Comparison of ENCODE assay signal across 22 mouse cellular contexts in the genomic region with DNA sequence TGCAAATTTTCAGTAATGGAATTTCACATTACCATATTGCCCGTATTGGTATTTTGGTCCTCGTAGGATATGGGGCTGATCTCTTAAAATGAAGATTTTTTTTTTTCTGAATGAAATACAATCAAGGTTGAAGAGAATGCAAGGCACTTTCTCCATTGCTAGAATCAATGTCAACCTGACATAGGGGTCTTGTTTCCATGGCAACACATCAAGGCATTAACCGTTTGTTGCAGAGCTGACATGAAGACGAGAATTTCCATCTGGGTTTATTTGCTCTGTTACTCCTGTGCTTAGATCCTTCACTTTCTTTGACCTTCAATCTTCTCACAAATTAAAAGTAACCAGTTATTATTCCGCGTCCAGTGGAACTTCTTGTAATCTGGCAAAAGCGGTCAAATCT.
DNase-seq lines count a peak whose midpoint lies in the region; ATAC-seq and TF ChIP-seq lines count a peak whose summit lies in the region.
"Had no signal": no experiment of that assay in that cellular context is flagged by ENCODE, and none has a peak within 500 bp of the region (broad histone marks: within the 10 kb centered on the region; RNA-seq: fewer than 3 reads in every experiment).

No protein-coding gene starts in this region.

- H3K4me2 ChIP-seq in midbrain, embryonic 11.5 days, result no peak overlapping the region
- no peak overlapping the region for H3K4me2 ChIP-seq in hindbrain, postnatal 0 days (ENCODE audit: low read depth, low read length)
- H3K4me2 ChIP-seq: limb, embryonic 12.5 days; liver, embryonic 13.5 days; lung, embryonic 15.5 days had no signal

- H3K9ac ChIP-seq in midbrain, embryonic 11.5 days (ENCODE audit: low read length), result no peak overlapping the region
- H3K9ac ChIP-seq in hindbrain, postnatal 0 days (replicated peaks; ENCODE audit: low read length), result no peak overlapping the region
- H3K9ac ChIP-seq: limb, embryonic 12.5 days; liver, embryonic 13.5 days; lung, embryonic 15.5 days had no signal

- no peaks in the 10 kb centered on the region for H3K27me3 ChIP-seq in midbrain, embryonic 11.5 days (ENCODE audit: control insufficient read depth, insufficient read depth, low read length)
- H3K27me3 ChIP-seq in midbrain, embryonic 10.5 days (ENCODE audit: low read depth, poor library complexity, severe bottlenecking), result 0 out of 2 replicates have a peak, but pooled peaks cover 9% of the 10 kb centered on the region
- H3K27me3 ChIP-seq in hindbrain, postnatal 0 days (ENCODE audit: insufficient read depth, low read length), result no peaks in the 10 kb centered on the region
- H3K27me3 ChIP-seq: limb, embryonic 12.5 days; liver, embryonic 13.5 days; lung, embryonic 15.5 days had no signal

- H3K4me3 ChIP-seq in midbrain, embryonic 11.5 days (ENCODE audit: low read depth, low read length), result no peak overlapping the region
- no peak overlapping the region for H3K4me3 ChIP-seq in midbrain, embryonic 10.5 days
- H3K4me3 ChIP-seq in hindbrain, postnatal 0 days (ENCODE audit: low read length), result no peak overlapping the region
- H3K4me3 ChIP-seq: erythroblast, embryonic 14.5 days; layer of hippocampus, adult 2 months; limb, embryonic 12.5 days; liver, embryonic 13.5 days; lung, embryonic 15.5 days had no signal

- H3K9me3 ChIP-seq in midbrain, embryonic 11.5 days (ENCODE audit: control insufficient read depth, low read length), result no peaks in the 10 kb centered on the region
- no peaks in the 10 kb centered on the region for H3K9me3 ChIP-seq in midbrain, embryonic 10.5 days (replicated peaks)
- no peaks in the 10 kb centered on the region for H3K9me3 ChIP-seq in hindbrain, postnatal 0 days (ENCODE audit: low read length)
- H3K9me3 ChIP-seq: limb, embryonic 12.5 days; liver, embryonic 13.5 days; lung, embryonic 15.5 days had no signal

- 48% methylated on average over 7 of the region's 7 CpGs for WGBS in midbrain, embryonic 11.5 days
- WGBS in midbrain, embryonic 10.5 days, result 65% methylated on average over 7 of the region's 7 CpGs
- WGBS in hindbrain, postnatal 0 days, result 59% methylated on average over 7 of the region's 7 CpGs

- DNase-seq in cerebellum, postnatal 10 days, result peak; percentile 16 to 36
- no peak for DNase-seq in cerebellum, adult 11-12 months
- no peak for DNase-seq in midbrain, embryonic 11.5 days (ENCODE audit: low spot score, missing footprints)
- DNase-seq in midbrain, embryonic 10.5 days (ENCODE audit: low spot score), result no peak
- peak; percentile 77 for DNase-seq in hindbrain, postnatal 0 days (ENCODE audit: low spot score)
- peak; percentile 62 for DNase-seq in retina, embryonic 14.5 days (ENCODE audit: low spot score)
- no peak for DNase-seq in gastrocnemius, postnatal 10 days
- no peak for DNase-seq in adrenal gland, adult 18-20 months (ENCODE audit: low spot score in 2 of 2)
- DNase-seq: adrenal gland, adult 8-10 months; cerebellum, adult 2 months; heart, adult 18-20 months; heart, postnatal 4 days; kidney, postnatal 10 days; liver, embryonic 13.5 days had no signal

- H3K36me3 ChIP-seq in midbrain, embryonic 11.5 days (ENCODE audit: control insufficient read depth, insufficient read depth, low read length), result no peaks in the 10 kb centered on the region
- no peaks in the 10 kb centered on the region for H3K36me3 ChIP-seq in midbrain, embryonic 10.5 days
- H3K36me3 ChIP-seq in hindbrain, postnatal 0 days (ENCODE audit: insufficient read depth, low read length), result no peaks in the 10 kb centered on the region
- H3K36me3 ChIP-seq: G1E; limb, embryonic 12.5 days; liver, embryonic 13.5 days; lung, embryonic 15.5 days had no signal

- ATAC-seq in midbrain, embryonic 11.5 days (ENCODE audit: low FRiP score), result peak; percentile 71
- no peak for ATAC-seq in hindbrain, postnatal 0 days
- ATAC-seq: CD4-positive, CD25-positive, alpha-beta regulatory T cell, adult 4 months; intestine, postnatal 0 days had no signal

- TF ChIP-seq CTCF in hindbrain, postnatal 0 days (IDR thresholded peaks at IDR 0.05; ENCODE audit: low read depth), result no peak

- peaks cover 5% of the 10 kb centered on the region; the same call in 1 of the 2 replicates for H3K4me1 ChIP-seq in midbrain, embryonic 11.5 days (ENCODE audit: control insufficient read depth, insufficient read depth, low read length)
- H3K4me1 ChIP-seq in midbrain, embryonic 10.5 days, result peaks cover 37% of the 10 kb centered on the region
- peaks cover 13% of the 10 kb centered on the region; the same call in 1 of the 2 replicates for H3K4me1 ChIP-seq in hindbrain, postnatal 0 days (ENCODE audit: insufficient read depth, low read length)
- H3K4me1 ChIP-seq: liver, embryonic 13.5 days had no signal

- no peak overlapping the region for H3K27ac ChIP-seq in midbrain, embryonic 11.5 days (ENCODE audit: low read depth, low read length)
- no peak overlapping the region for H3K27ac ChIP-seq in midbrain, embryonic 10.5 days (replicated peaks)
- H3K27ac ChIP-seq in hindbrain, postnatal 0 days, result no peak overlapping the region
- H3K27ac ChIP-seq: limb, embryonic 12.5 days; liver, embryonic 13.5 days; lung, embryonic 15.5 days; macrophage had no signal

Comparison
In these comparisons a context has a peak if more than half of its experiments do, and no peak if none do; other contexts are left out.
1. DNase-seq: peak in cerebellum, postnatal 10 days (2 of 2), hindbrain, postnatal 0 days (single experiment) and retina, embryonic 14.5 days (single experiment); none in cerebellum, adult 11-12 months (single experiment), midbrain, embryonic 11.5 days (single experiment), midbrain, embryonic 10.5 days (single experiment), gastrocnemius, postnatal 10 days (single experiment) and adrenal gland, adult 18-20 months (0 of 2).